Mouse (Mus musculus) lung, embryonic 15.5 days (tissue): ENCODE data around the gene Ggt6. TPM values are rescaled to one million over a fixed set of nuclear protein-coding genes. Genes with fewer than 3 reads are reported as not detected.

Source experiments
- ATAC-seq: fragments of 200-750 bp; cut with Nextera tagmentation; 2 replicates; pipeline ENCODE4 v1.8.0; 2017; ENCODE audit warnings: moderate number of reproducible peaks, borderline replicate concordance; ENCODE audit not compliant: low FRiP score, low TSS enrichment; ENCODE audit errors: extremely low read depth
- H3K27ac ChIP-seq: fragments of 300-500 bp; sonication (generic); 2 replicates; pipeline ENCODE4 v1.5.1; 2015; ENCODE audit warnings: moderate library complexity, mild to moderate bottlenecking, inconsistent platforms
- H3K27me3 ChIP-seq: fragments of 300-500 bp; sonication (generic); 2 replicates; pipeline ENCODE4 v1.6.1; 2015; ENCODE audit warnings: inconsistent platforms
- H3K36me3 ChIP-seq: fragments of 300-500 bp; sonication (generic); 2 replicates; pipeline ENCODE4 v1.6.1; 2015; ENCODE audit warnings: inconsistent platforms
- H3K4me1 ChIP-seq: fragments of 300-500 bp; sonication (generic); 2 replicates; pipeline ENCODE4 v1.6.1; 2015; ENCODE audit warnings: inconsistent platforms
- H3K4me2 ChIP-seq: fragments of 300-500 bp; sonication (generic); 2 replicates; pipeline ENCODE4 v1.6.1; 2015; ENCODE audit warnings: inconsistent platforms, mild to moderate bottlenecking, moderate library complexity
- H3K4me3 ChIP-seq: fragments of 300-500 bp; sonication (generic); 2 replicates; pipeline ENCODE4 v1.5.1; 2015; ENCODE audit warnings: mild to moderate bottlenecking, inconsistent platforms
- H3K9ac ChIP-seq: fragments of 300-500 bp; sonication (generic); 2 replicates; pipeline ENCODE4 v1.6.1; 2015; ENCODE audit warnings: inconsistent platforms
- H3K9me3 ChIP-seq: fragments of 300-500 bp; sonication (generic); 2 replicates; pipeline ENCODE4 v1.6.1; 2016; ENCODE audit warnings: inconsistent platforms
- WGBS: fragments of 180-500 bp; shearing (Covaris S2); methylation state at CpG from one replicate; pipeline ENCODE4 v1.1.7; 2015; 5-methylcytosine and 5-hydroxymethylcytosine counted together
- polyA plus RNA-seq: library from polyadenylated mRNA; unstranded; fragments of >200 nt; fragmentation: Nextera tagmentation; extraction: Ambion mirVana; gene quantifications from 2 replicates; pipeline ENCODE4 v1.2.1, GENCODE M21; 2015

Ggt6 gene
- polyA plus RNA-seq = 0.14 and 0.26 TPM in 2 replicates

- Histone ChIP-seq H3K4me2 (no peak within 1 kb of the TSS), H3K27me3 (no peaks in the 10 kb centered on the region), H3K4me3 (no peak within 1 kb of the TSS), H3K9ac (no peak within 1 kb of the TSS), H3K36me3 (no peaks in the 10 kb centered on the region), H3K9me3 (no peaks in the 10 kb centered on the region), H3K27ac (no peak within 1 kb of the TSS), H3K4me1 (peaks cover 22% of the 10 kb centered on the region)
- WGBS = 54% methylated on average over 11 of the region's 11 CpGs
- ATAC-seq = peak; percentile 43
Measured at GRCm38 (mm10) chr11:72434963-72435693, at the start of gene Ggt6. Ggt6 (plus strand) TSS chr11:72435526.

GRCm38 (mm10) chr11:72388113-72388529, 47.2 kb upstream of the Ggt6 start:
- H3K4me3 ChIP-seq = no peak overlapping the region
- peaks cover 34% of the 10 kb centered on the region for H3K4me1 ChIP-seq
- no peak overlapping the region for H3K4me2 ChIP-seq
- H3K9me3 ChIP-seq = no peaks in the 10 kb centered on the region
- H3K9ac ChIP-seq = no peak overlapping the region
- ATAC-seq = no peak
- peaks cover 38% of the 10 kb centered on the region for H3K36me3 ChIP-seq
- 0 out of 2 replicates have a peak overlapping the region, but pooled peaks have one; percentile 33 for H3K27ac ChIP-seq
- no peaks in the 10 kb centered on the region for H3K27me3 ChIP-seq
- 97% methylated on average over 6 of the region's 6 CpGs for WGBS

- Histone ChIP-seq H3K4me1 (peaks cover 40% of the 10 kb centered on the region), H3K4me3 (no peak overlapping the region), H3K27me3 (no peaks in the 10 kb centered on the region), H3K9ac (no peak overlapping the region), H3K27ac (peak overlapping the region; percentile 86), H3K9me3 (no peaks in the 10 kb centered on the region), H3K4me2 (no peak overlapping the region), H3K36me3 (peaks cover 38% of the 10 kb centered on the region)
- ATAC-seq = peak; percentile 82
- WGBS = 46% methylated on average over 7 of the region's 7 CpGs
Measured at GRCm38 (mm10) chr11:72389407-72390142, 45.8 kb upstream of the Ggt6 start.

GRCm38 (mm10) chr11:72391181-72391580, 44.1 kb upstream of the Ggt6 start:
- WGBS = 88% methylated on average over 13 of the region's 13 CpGs
- peaks cover 56% of the 10 kb centered on the region for H3K4me1 ChIP-seq
- H3K9me3 ChIP-seq = no peaks in the 10 kb centered on the region
- H3K4me2 ChIP-seq = no peak overlapping the region
- peak overlapping the region; percentile 86 for H3K27ac ChIP-seq
- H3K9ac ChIP-seq = no peak overlapping the region
- peaks cover 41% of the 10 kb centered on the region for H3K36me3 ChIP-seq
- no peak overlapping the region for H3K4me3 ChIP-seq
- H3K27me3 ChIP-seq = no peaks in the 10 kb centered on the region
- no peak for ATAC-seq

DNA sequence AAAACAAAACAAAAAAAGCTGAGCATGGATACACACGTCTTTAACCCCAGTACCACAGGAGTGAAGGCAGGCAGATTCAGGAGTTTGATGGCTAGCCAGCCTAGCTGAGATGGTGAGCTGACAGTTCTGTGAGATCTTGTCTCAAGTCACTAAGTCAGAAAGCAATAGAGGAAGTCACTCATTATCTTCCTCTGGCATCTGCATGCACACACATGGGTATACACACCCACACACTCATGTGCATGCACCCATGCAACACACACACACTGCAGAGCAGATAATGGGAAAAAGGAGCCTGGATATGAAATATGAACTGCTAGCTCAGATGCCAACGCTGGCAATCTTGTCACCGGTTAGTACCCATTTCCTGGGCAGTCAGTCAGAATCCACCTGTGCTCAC, 42.1 kb upstream of the Ggt6 start:
- 51% methylated on average over 3 of the region's 3 CpGs for WGBS

GRCm38 (mm10) chr11:72393669-72394068, 41.7 kb upstream of the Ggt6 start:
- Histone ChIP-seq H3K36me3 (peaks cover 28% of the 10 kb centered on the region), H3K4me2 (no peak overlapping the region), H3K4me3 (no peak overlapping the region), H3K9ac (no peak overlapping the region), H3K27ac (peak overlapping the region; percentile 89), H3K27me3 (no peaks in the 10 kb centered on the region), H3K9me3 (no peaks in the 10 kb centered on the region), H3K4me1 (peaks cover 76% of the 10 kb centered on the region)
- ATAC-seq = peak; percentile 5; the same call in 1 of the 2 replicates
- 30% methylated on average over 5 of the region's 5 CpGs for WGBS

More for the DNA sequence above, 42.1 kb upstream of the Ggt6 start:
- ATAC-seq = no peak
- Histone ChIP-seq H3K27ac (peak overlapping the region; percentile 89), H3K4me3 (no peak overlapping the region), H3K4me2 (no peak overlapping the region), H3K4me1 (peaks cover 75% of the 10 kb centered on the region), H3K9me3 (no peaks in the 10 kb centered on the region), H3K9ac (no peak overlapping the region), H3K27me3 (no peaks in the 10 kb centered on the region), H3K36me3 (peaks cover 32% of the 10 kb centered on the region)

DNA sequence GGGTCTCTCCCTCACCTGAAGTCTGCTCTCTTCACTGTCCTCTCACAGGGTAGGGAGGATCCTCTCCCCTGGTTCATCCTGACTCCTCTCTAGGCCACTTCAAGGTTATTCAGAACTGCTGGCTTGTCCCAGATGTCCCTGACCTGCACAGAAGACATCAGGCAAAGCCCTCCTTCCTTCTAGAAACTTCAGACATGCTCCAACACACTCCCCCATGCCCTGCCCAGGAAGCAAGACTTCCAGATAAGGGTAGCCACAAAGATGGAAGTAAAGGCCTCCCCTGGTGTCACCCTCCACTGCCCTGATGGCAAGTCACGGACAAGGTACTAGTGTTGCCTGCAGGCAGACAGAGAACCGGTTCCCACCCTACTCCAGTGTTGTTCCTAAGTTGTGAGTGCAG, 40.6 kb upstream of the Ggt6 start:
- no peak for ATAC-seq
- Histone ChIP-seq H3K9me3 (no peaks in the 10 kb centered on the region), H3K27me3 (no peaks in the 10 kb centered on the region), H3K9ac (no peak overlapping the region), H3K4me3 (no peak overlapping the region), H3K36me3 (peaks cover 38% of the 10 kb centered on the region), H3K27ac (peak overlapping the region; percentile 89), H3K4me2 (no peak overlapping the region), H3K4me1 (peaks cover 78% of the 10 kb centered on the region)
- WGBS = 75% methylated on average over 2 of the region's 2 CpGs

DNA sequence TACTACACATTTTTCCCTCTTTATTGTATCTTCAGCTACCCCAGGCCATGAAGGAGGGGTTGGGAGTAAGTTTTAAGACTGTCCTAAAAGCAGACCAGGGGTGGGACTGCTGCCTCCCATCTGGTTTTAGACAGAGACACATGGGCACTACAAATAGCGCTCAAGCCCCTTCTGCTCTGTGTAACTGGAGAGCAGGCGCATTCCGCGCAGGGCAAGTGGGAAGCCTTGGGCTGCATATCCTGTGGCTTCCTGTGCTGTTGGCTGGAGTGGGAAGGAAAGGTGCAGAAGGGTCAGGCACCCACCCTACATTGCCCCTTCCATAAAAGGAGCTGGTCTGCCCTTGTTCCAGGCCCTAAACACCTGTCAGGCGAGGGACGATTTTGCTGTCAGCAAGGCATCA, 39.7 kb upstream of the Ggt6 start:
- H3K9me3 ChIP-seq = no peaks in the 10 kb centered on the region
- WGBS = 56% methylated on average over 6 of the region's 6 CpGs
- peaks cover 40% of the 10 kb centered on the region for H3K36me3 ChIP-seq
- H3K27ac ChIP-seq = peak overlapping the region; percentile 89
- peaks cover 81% of the 10 kb centered on the region for H3K4me1 ChIP-seq
- H3K9ac ChIP-seq = no peak overlapping the region
- H3K4me3 ChIP-seq = no peak overlapping the region
- no peaks in the 10 kb centered on the region for H3K27me3 ChIP-seq
- no peak for ATAC-seq
- no peak overlapping the region for H3K4me2 ChIP-seq

DNA sequence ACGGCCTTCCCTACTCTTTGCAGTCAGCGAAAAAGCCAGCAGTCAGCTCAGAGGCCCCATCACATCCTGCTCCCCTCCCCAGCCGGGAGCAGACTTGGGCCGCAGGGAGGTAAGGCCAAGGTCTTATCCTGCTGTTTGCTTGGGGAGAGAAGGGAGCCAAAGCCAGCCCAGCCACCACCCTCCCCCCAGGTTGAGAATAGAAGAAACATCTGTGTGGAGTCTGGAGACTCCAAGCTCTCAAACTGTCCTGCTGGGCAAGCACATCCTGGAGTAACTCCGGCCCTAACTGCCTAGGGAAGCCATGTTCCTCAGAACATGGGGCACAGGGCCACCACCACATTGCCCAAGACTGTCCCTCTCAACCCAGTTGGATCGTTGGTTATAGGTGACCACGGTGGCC, 38.7 kb upstream of the Ggt6 start:
- 37% methylated on average over 7 of the region's 7 CpGs for WGBS
- Histone ChIP-seq H3K27ac (peak overlapping the region; percentile 89), H3K4me3 (no peak overlapping the region), H3K4me1 (peaks cover 90% of the 10 kb centered on the region), H3K4me2 (peak overlapping the region; percentile 21), H3K9me3 (no peaks in the 10 kb centered on the region), H3K9ac (no peak overlapping the region), H3K27me3 (no peaks in the 10 kb centered on the region), H3K36me3 (peaks cover 38% of the 10 kb centered on the region)
- ATAC-seq = peak; percentile 76

GRCm38 (mm10) chr11:72397072-72397471, 38.3 kb upstream of the Ggt6 start:
- H3K27me3 ChIP-seq = no peaks in the 10 kb centered on the region
- no peak overlapping the region for H3K9ac ChIP-seq
- peaks cover 35% of the 10 kb centered on the region for H3K36me3 ChIP-seq
- H3K4me2 ChIP-seq = peak overlapping the region; percentile 21; the same call in 1 of the 2 replicates
- peak; percentile 77 for ATAC-seq
- peaks cover 90% of the 10 kb centered on the region for H3K4me1 ChIP-seq
- no peak overlapping the region for H3K4me3 ChIP-seq
- WGBS = 30% methylated on average over 10 of the region's 10 CpGs
- no peaks in the 10 kb centered on the region for H3K9me3 ChIP-seq
- peak overlapping the region; percentile 89 for H3K27ac ChIP-seq

GRCm38 (mm10) chr11:72397811-72398525, 37.4 kb upstream of the Ggt6 start:
- Histone ChIP-seq H3K9me3 (no peaks in the 10 kb centered on the region), H3K4me2 (no peak overlapping the region), H3K4me3 (no peak overlapping the region), H3K36me3 (peaks cover 41% of the 10 kb centered on the region), H3K27me3 (no peaks in the 10 kb centered on the region), H3K9ac (no peak overlapping the region), H3K4me1 (peaks cover 93% of the 10 kb centered on the region), H3K27ac (peak overlapping the region; percentile 89)
- 60% methylated on average over 8 of the region's 8 CpGs for WGBS
- ATAC-seq = no peak
